Mouse (Mus musculus) A20 (cell line): ENCODE measurements at regions not wholly inside any gene's neighbourhood (a gene's known extent, or its start where the extent isn't known, plus 50 kb on each side); places are given as distances from the start of the nearest gene placed in this dataset.

ENCODE experiments used
- DNase-seq: peaks from one replicate; pipeline ENCODE4 v3.0.0-alpha.2; 2011; ENCODE audit warnings: low read depth, low spot score

- no peak for DNase-seq
Measured at GRCm38 (mm10) chr16:49573171-49573517, 125.9 kb upstream of the Ift57 start.

DNA sequence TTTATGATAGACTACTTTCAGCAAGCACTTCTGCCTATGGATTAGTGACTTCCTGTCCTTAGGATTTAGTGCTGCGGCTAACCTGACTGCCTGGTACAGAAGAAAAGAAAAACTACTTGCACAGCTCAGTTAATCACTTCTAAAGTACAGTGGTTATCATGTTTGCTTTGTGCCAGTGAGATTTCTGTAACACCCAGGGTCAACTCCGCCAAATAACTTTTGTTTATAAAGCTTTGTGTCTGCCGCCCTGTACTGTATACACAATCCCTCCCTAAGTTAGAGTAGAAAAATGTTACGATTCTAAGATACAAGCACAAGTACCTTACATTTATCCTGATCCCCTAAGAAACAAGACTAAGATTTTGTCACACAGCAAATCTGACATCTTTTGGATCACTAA, 120.1 kb upstream of the Ift57 start:
- no peak for DNase-seq

DNA sequence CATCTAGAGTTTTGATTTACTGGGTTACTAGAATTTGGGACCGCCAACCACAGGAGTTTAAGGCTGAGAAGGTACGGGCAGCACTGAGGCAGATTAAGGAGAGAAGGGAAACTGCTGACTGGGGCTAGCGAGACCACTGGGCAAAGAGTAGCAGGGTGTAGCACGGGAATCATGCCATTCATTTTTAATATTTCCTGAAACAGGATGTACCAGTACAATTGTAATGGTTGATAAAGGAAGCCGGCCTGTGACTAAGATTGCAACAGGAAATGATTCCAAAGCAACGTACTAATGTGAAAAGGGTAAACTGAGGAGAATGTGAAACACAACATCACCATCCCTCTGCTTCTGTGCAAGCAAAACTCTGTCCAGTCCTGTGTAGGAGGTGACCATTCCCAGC, 118.3 kb upstream of the Ift57 start:
- DNase-seq: no peak

DNA sequence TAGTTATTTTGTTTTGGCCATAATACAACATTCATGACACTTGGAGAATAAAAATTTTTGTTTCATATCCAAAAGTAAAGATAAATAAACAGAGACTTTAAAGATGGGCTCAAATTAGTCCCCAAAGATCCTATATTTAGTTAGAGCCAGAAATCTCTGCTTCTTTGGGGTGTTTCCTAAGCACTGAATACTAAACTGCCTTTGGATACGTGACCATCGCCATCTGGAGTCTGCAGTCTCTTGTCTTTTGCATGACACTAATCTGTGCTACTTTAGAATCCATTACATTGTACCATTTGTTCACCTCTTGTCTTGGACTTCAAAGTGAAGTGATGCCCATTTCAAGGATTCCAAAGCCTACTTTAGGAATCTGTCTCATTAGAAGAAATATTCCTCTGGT, 92.5 kb upstream of the Ift57 start:
- DNase-seq: no peak

GRCm38 (mm10) chr16:49614801-49615200, 84.2 kb upstream of the Ift57 start:
- DNase-seq: no peak

DNA sequence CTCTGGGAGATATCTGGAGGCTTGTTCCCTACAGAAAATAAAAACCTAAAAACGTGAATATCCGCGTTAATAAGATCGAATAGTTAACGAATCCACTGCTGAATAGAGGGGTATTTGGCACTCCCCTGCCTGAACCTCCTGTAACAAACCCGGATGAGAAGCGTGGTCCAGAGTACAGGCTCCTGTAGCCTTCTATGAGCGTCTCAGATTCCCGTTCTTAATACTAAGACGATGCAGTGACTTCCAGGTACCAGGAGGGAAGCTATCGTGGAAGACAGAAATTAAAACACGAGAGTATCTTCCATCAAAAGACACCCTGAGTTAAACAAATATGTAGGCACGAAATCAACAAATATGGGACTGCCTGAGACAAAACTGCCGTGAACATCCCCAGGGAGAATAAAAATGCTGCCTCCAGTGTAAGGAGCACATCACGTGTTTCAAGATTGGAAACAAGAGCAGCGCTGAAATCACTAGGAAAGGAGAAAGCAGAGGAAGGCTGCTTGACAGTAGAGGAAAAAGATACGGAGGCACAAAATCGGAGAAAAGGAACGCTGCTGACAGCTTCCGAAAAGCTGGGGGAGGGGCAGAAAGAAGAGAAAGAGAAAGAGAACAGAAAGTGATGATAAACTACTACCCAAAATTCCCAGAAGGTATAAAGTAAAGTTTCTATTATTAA, 83.6 kb upstream of the Ift57 start:
- no peak for DNase-seq

DNA sequence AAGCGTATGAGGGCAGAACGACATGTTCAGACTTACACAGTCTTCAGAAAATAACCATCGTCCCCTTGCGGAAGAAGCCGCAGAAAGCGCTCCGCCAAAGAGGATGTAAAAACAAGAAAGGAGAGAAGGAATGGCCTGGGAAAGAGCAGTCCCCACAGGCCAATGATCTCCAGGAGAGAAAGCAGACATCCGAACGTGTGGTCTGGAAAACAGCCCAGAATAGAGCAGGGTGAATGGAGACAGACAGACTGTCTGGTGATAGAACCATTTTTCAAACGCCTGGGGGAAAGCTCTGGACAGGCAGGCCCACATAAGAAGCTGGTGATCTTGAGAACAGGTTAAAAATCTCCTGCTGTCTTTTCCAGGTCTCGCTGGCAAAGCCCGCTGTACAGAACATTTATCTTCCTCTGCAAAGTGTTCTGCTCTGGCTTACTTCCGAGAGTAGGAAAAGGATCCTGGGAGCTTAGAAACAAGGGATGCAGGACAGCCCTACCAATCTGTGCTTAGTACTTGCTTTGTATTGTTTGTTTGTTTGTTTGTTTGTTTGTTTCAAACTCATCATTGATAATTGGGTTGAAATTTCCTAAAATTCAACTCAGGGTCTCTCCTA, 82.7 kb upstream of the Ift57 start:
- DNase-seq: no peak

GRCm38 (mm10) chr16:49633502-49633901, 65.5 kb upstream of the Ift57 start:
- no peak for DNase-seq

- DNase-seq: no peak
Measured at GRCm38 (mm10) chr16:49635506-49635905, 63.5 kb upstream of the Ift57 start.

GRCm38 (mm10) chr16:49636467-49636866, 62.6 kb upstream of the Ift57 start:
- DNase-seq: no peak

GRCm38 (mm10) chr16:49642696-49643095, 56.3 kb upstream of the Ift57 start:
- DNase-seq: no peak

DNA sequence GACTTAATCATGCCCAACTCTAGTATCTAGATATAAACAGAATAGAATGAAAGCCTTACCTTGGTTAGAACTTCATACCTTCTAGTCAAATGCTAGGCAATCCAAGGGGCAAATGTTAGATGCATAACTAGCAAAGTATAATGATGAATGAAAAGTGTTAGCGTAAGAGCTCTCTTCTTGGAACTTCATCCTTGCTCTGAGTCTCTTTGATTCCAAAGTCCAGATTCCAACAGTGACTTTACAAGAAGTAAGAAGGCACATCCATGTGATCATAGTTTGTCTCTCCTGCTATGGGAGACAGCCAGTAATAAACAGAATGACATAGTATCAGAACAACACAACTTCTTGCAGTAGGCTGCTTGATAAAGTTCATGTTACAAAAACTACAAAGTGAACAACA, 54.6 kb upstream of the Ift57 start:
- DNase-seq: no peak

DNA sequence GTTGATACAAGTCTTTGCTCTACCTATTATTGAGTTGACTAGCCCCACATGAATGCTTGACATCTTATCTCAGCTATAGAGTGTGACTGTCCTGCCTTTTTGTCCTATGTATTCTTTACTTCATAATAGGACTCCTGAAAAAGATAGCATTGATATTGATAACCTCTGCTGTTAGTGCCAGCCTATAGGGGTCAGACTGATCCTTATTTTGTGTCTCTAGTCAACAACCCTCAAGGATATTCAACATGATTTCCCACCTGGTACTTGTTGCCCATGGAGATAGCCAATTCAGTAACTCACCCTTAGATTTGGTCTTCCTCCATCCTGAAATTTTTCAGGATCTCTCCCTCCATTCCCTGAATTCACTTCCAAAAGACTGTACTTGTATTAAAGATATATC, 52.6 kb upstream of the Ift57 start:
- no peak for DNase-seq
